Mouse (Mus musculus) natural killer cell, adult 2 months (primary cell): Measurements from ENCODE around the gene Nup107.

Experiments used
- DNase-seq, 2 experiments: peaks; one replicate each; pipeline ENCODE4 v3.0.0; 2022; ENCODE audit warnings: low spot score in 2 of 2

Gene Nup107

DNA sequence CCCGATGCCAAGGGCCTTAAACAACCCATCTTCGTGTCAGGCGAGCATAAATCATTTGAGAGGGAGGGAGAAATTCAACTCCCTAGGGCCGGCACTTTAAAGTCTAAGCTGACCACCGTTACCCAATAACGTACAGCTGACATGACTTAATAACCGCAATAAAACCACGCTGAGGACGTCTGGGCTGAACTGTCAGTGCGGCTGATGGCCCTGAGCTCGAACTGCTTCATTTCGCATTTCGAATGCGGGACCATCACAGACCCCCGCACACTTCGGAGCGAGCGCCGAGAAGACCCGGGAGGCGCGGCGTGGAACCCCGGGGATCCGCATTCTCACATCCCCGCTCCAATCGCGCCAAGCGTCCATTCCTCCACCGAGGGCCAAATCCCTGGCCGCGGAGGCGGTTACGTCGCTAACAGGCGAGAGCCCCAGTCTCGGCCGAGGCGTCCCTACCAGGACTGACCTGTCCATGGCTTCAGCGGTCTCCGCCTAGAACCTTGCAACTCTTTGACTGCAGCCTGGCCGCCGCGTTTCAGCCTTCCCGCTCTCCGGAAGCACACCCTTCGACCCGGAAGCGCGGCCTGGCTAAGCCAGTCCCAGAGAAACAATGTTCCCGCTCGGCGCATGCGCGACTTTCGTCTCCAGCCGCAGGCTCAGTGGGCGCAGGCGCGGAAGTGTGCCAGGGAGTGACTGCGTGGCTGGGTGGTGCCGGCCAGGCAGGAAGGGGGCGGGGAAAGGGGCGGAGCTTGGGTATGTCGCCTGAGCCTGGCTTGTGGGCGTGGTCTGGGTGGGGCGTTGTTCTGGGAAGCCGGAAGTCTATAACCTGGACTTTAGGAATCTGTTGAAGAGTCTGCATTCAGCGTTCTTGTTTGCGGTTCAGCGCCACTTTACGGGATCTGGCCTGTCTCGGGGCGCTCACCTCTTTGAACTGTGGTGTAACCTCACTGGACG, at the start of gene Nup107:
Gene Nup107, minus strand, starts transcription at position 565 of the 951 bp plus-strand sequence.
- DNase-seq = peak; percentile 100

DNA sequence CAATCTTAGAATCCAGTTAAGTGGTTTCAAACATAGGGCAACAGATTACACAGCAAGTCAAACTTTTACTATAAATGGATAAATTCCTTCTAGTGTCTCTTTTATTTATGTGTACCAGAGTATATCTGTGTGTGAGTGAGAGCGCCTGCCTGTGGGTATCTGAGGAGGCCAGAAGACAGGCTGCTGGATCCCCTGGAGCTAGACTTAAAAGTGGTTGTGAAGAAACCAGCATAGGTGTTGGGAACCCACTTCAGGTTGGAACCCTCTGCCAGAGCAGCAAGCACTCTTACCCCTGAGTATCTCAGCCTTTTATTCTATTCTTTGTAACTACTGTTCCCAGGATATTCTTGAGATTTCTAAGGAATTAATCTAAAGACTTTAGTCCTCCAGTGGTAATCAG, 49.3 kb upstream of the Nup107 start:
- no peak for DNase-seq

DNA sequence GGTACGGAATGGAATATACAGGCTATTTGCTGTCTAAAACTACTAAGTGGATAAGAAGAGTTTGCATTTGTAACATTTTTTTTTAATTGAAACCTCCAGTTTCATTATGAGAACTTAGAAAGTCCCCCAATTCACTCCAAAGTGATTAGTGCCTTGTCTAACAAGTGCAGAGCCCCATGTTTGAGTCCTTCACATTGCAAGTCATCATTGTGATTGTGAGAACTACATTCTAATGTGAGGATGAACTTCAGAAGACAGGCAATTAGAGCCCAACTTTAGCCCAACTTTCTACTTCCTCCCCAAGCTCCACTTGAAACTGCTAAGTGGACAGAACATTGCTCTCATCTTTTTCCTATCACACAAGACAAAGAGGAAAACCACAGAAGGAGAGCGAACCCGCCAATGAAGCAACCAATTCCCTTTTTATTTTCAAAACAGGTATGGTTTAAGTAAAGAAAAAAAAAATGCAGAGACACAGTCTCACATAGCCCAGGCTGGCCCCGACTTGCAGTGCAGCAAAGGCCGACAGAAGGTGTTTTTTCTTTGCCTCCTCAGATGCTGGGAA, 48.0 kb upstream of the Nup107 start:
- no peak for DNase-seq

DNA sequence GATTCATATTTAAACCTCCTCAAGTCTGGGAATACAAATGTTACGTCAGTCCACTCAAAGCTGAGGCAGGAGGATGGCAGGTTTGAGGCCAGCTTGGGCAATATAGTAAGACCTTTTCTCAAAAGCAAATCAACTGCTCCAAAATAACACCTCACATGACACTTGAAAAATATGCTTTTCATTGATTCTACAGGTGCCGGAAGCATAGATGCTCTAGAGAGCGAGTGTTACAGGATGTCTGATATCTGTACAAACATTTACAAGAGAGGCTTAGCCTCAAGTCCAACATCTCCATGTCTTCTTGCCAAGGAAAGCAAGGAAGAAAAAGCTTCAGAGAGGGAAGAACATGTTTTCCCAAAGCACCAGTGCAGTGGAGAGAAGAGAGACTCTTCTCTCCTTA, 47.2 kb upstream of the Nup107 start:
- DNase-seq = no peak

DNA sequence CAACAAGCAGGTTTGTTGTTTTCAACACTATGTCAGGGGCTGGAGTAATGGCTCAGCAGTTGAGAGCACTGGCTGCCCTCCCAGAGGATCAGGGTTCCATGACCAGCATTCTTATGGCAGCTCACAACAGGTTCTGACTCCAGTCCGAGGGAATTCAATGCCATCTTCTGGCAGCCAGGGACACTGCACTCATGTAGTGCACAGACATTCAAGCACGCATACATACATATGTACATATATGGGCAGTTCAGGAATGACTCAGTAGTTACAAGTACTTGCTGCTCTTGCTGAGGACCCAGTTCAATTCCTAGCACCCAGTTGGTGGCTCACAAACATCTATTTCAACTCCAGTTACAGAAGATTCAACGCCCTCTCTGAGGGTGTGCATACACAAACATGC, 46.4 kb upstream of the Nup107 start:
- no peak for DNase-seq

DNA sequence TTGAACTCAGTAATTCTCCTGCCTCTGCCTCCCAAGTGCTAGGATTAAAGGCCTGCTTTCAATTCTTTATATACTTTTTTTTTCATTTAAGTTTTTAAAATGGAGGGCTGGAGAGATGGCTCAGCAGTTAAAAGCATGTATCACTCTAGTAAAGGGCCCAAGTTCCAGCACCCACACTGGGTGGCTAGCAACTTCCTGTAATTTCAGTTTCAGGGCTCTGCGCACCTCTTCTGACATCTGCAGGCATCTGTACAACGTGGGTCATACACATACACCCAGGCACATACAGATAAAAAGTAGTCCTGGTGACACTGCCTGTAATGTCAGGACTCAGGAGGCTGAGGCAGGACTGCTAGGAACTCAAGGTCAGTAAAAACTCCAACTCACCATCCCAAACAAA, 43.8 kb upstream of the Nup107 start:
- peak; percentile 33 to 51 for DNase-seq

DNA sequence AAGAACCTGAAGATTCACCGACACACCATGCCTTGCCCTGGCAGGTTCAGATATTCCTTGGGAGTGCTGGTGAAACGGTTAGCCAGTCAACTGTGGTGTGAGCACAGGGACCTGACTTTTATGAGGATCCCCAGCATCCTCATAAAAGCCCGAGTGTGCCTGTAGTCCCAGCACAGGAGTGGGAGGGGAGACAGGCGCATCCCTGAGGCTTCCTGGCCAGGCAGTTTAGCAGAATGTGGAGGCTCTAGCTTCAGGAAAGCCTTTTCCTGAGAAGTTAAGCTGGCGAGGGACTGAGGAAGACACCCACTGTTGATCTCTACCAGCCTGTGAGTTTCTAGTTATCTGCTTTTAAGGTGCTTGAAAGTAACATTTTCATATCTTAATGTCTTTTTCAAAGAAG, 42.9 kb upstream of the Nup107 start:
- no peak for DNase-seq

DNA sequence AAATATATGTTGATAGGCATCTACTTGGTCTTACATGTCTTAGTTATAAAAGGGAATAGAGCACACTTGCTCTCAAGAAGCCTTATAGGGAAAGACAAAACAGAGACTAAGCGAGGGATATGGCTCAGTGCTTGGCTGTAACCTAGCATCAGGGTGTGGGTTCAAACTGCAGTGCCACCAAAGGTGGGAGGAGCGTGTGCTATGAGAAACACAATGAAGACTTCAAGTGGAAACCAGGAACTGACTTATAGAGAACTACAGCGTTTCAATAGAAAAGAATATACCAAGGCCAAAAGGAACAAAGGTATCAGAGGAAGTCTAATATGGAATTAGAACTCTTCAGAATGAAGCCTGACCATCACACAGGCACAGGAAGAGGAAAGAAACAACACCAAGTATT, 38.3 kb upstream of the Nup107 start:
- no peak for DNase-seq

DNA sequence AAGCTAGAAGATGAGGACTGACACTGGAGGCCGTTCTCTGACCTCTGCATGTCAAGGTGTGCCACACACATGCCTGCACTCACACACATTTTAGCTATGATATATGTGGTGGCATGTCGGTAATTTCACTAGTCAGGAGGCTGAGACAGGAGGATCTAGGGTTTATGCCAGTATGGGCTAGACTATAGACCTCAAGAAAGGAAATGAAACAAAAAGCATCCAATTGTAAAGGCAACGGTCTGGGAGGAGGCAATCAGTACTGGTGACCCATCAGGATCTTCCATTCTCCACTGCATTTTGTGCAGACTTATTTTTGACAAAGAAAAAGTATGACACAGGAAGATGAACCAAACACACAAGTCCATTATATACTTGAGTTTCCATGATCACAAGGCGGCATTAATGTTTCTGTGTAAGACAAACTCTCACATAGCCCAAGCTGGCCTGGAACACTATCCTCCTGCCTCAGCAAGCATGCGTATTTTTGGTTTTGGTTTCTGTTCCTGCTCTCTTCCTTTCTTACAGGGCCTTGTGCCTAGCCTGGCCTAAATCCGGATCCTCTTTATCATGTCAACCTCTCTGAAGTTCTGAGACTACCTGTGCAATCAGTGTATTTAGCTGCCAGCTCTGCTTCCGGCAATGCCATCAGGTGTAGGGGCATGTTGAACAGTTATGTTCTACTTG, 37.1 kb upstream of the Nup107 start:
- DNase-seq = peak in 1 of 2 experiments; percentile 39

DNA sequence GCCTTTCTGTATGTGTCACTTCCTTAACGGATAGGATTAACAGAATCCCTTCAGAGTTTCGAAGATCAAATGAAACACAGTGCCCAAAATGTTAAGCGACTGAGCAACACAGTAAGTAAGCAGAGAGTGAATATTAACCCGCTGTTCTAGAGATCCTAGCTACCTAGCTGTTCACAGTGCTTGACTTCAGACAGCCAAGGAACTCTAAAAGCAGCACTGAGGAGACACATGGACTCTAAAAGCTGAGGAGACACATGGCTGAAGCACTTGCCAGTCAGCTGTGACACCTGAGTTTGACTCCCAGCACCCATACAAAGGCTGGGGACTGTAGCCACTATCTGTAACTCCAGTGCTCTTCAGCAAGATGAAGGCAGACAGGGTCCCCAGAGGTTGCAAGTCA, 36.5 kb upstream of the Nup107 start:
- DNase-seq = no peak

DNA sequence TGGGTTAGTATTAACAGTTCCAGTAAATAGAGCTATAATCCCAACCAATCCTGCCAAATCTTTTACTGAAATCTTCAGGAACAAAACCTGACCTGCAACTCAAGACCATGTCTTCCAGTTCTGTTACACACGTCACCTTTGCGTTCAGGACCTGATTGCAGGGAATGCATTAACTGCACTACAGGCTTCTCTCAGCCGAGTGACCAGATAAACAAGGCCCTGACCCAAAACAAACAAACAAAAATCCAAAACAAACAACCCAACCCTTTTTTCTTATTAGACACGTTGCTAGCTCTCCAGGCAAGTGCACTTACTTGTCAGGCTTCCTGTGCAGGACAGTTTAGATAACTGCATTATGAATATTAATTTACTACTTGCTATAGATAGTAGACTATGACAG, 36.0 kb upstream of the Nup107 start:
- DNase-seq = no peak

DNA sequence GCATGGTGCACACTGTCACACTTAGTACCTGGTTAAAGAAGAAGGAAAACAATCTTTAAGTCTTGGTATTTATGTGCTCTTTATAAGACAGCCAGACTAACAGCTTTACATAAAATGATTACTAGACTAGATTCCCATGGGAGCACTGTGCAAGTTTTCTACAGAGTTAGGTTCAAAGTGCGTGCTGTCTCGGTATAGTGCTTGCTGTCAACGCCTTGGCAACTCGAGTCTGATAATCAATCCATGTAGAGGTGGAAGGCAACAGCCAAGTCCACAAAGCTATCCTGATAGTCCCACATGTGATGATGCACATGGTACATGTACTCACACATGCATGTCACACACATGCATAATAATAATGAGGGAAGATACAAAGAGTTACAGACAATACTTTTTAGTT, 32.1 kb upstream of the Nup107 start:
- DNase-seq = no peak

DNA sequence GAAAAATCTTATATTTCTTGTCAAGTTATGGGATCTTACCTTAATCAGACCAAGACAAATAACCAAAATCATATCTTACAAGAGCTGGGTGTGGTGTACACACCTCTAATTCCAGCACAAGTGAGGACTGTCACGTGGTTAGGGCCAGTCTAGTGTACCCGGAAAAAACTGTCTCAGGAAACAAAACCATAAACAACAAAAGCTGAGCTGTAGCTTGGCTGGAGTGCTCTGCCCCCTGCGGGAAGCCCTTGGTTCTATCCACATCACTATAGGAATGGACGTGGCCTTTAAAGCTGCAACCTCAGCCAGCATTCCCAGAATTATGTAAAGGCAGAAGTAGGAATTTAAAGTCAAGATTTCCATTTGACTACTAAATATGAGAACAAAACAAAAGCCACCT, 31.6 kb upstream of the Nup107 start:
- no peak for DNase-seq

DNA sequence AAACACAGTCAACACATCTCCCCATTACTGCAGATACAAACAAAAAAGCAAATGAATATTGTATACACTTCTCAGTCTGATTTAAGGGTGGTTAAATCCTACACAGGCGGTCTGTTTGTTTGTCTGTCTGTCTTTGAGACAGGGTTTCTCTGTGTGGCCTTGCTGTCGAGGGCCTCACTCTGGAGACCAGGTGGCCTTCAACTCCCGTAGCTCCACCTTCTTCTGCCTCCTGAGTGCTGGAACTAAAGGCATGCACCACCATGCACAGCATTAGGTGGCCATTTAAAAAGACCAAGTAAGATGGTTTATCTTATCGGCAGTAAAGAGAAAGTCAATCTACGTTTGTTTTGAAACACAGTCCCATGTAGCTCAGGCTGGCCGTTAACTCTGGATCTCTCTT, 30.8 kb upstream of the Nup107 start:
- DNase-seq = no peak

DNA sequence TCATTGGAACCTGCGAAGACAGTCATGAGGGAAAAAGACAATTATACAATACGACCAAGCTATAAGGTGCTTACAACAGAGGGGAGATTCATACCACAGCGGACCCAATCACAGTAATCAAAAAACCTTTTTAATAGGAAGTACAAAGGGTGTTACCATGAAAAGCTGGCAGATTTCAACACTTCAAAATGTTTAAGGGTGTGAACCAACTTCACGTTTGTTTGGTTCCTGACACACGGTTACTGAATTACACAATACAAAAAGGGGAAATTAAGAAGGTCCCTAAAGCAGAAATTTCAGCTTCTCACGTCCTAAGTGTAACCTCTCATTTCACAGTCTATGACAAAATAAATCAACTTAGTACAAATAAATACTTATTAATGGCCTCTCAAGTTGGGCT, 26.1 kb upstream of the Nup107 start:
- DNase-seq = no peak

DNA sequence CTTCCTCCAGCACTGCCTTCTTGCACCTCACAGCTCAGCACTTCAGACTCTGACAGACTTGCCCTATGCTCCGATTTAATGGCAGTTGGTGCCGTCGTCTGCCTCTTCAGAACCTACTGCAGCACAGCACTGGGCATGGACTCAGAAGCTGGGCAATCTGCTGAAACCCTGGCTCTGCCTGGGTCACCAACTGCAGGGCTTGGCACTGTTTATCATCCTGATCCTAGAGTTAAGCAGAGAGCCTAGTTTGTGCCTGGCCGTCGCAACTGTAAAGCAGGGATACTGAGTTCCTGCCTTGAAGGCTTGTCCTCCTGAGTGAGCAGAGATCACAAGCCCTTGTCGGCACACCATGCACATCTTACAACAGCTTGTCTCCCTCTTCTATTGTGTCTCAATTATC, 24.2 kb upstream of the Nup107 start:
- no peak for DNase-seq

DNA sequence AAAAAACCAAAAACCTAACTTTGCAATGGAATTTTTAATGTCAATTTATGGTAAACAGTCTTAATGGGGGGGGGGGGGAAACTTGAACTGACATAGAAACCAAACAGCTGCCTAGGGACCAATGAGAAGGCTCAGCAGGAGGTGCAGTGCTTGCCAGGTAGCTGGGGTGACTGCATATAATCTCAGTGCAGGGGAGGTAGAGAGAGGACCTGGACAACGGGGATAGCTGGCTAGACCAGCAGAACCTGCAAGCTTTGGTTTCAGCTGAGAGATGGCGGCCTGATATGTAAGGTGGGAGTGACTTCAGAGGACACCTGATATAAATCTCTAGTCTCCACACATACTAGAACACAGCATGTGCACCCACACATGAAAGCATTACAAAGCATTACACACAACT, 20.0 kb upstream of the Nup107 start:
- DNase-seq = no peak

DNA sequence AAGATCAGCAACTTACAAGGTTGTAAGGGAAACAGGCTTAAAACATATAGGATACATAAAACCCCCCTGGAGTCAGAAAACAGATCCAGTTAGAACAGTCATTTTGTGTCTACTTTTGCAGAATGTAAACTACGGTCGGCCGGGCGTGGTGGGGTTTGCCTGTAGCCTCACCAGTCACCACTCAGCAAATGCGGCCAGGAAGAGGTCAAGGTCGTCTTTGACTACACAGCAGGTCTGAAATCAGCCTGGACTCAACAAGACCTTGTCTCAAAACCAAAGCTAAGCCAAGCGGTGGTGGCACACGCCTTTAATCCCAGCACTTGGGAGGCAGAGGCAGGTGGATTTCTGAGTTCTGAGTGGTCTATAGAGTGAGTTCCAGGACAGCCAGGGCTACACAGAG, 19.1 kb upstream of the Nup107 start:
- no peak for DNase-seq

DNA sequence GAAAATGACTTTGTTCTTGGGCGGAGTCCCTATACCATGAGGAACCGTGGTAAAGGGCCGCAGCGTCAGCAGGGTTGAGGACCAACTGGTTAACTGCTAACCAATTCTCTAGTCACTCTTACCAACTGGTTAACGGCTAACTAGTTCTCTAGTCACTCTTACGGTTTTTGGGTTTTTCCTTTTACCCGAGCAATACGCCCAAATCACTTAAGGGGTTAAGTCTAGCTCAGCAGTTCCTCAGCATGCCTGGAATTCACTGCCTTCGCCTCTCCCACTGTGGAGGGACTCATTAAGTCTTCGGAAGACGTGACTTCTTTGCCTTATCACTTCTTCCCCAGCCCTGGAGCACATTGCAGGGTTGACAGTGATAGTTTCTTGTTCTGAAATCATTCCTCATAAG, 18.0 kb upstream of the Nup107 start:
- DNase-seq = no peak

DNA sequence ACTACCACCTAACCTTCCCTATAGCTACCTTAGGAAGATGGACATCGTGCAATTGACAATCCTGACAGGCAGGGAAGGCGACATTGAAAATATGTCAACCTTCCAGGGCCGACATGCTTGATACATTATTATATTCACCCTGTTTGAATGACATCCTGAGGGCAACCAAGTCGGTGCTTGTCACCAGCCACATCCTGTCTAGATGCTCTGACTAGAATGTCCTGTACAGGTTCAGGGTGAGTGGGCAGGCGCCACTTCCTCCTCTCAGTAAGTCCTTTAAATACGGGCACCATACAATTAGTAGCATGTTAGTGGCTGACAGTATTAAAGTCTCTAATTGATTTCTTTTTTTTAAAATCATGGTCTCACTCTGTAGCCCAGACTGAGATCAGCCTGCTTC, 15.6 kb upstream of the Nup107 start:
- peak; percentile 70 to 76 for DNase-seq

DNA sequence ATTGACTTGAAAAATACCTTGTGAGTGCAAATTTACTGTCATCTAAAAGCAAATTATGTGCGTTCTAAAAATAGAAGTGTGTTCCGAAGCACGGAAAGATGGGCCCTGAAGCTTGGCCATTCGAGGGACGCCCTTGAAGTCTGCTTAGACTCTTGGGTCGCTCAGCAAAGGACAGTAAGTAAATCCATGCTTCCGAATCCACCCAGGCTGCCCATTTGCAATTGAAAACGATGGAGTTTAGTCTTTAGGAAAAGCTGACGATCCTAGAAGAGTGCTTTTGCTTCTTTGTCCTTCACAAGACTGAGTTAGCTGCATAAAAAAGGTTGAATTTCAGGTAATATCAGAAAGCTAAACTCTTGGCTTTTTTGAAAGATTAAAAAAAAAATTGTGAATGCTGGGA, 13.4 kb upstream of the Nup107 start:
- DNase-seq = no peak

DNA sequence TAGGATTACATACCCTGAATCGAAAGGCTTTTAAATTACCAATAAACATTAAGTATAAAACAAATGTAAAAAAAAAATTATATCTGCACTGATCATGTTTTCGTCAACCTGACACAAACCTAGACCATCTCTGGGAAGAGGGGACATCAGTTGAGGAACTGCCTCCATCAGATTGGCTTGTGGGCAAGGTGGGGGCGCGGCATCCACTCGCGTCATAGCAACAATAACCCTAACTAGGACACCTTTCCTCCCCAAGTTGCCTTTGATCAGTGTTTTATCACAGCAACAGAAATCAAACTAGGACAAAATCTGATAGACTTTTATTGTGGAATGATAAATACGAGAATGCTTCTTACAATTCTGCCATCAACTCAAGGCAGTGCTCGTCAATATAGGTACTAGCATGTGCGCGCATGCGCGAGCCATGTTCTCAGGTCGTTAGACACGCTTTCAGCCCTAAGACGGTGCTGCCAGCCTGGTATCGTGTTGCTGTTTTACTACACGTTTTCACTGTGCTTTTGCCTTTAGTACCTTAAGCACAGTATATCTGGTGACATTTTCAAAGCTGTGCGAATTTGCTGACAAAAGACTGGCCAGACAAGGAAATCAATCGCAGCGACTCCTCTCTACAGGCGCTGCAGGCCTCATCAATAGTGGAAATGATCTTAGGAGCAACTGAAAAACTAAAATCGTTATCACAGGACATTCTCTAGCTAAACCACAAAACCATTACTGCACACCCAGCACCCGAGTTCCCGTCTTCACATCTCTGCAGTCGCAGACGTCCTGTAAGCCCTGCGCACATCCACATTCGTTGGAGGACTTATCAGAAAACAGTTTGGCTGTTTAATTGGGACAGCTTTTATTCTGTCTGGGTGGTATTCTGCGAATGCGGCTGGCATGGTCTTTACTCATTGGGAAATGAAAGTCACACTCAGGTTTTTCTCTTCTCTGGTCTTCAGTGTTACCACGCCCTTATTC, 11.7 kb upstream of the Nup107 start:
- DNase-seq = peak in 1 of 2 experiments; percentile 30
